Mouse (Mus musculus): ENCODE measurements at regions not wholly inside any gene's neighbourhood (a gene's known extent, or its start where the extent isn't known, plus 50 kb on each side); places are given as distances from the start of the nearest gene placed in this dataset.

GRCm38 (mm10) chr12:112322196-112322595 lies 167.1 kb upstream of the A530016L24Rik start:
- Histone ChIP-seq H3K27ac (ENCODE audit: low read depth, low read length) (no peak overlapping the region), H3K9me3 (ENCODE audit: control insufficient read depth, low read length) (no peaks in the 10 kb centered on the region), H3K4me2 (no peak overlapping the region), H3K9ac (ENCODE audit: low read length) (no peak overlapping the region), H3K36me3 (ENCODE audit: control insufficient read depth, insufficient read depth, low read length) (no peaks in the 10 kb centered on the region), H3K27me3 (ENCODE audit: control insufficient read depth, insufficient read depth, low read length) (no peaks in the 10 kb centered on the region), H3K4me3 (ENCODE audit: low read depth, low read length) (no peak overlapping the region), H3K4me1 (ENCODE audit: control insufficient read depth, insufficient read depth, low read length) (no peaks in the 10 kb centered on the region)
- DNase-seq (ENCODE audit: low spot score, missing footprints): no peak
- WGBS: 80% methylated on average over 2 of the region's 2 CpGs
- no peak for ATAC-seq (ENCODE audit: low FRiP score)

DNA sequence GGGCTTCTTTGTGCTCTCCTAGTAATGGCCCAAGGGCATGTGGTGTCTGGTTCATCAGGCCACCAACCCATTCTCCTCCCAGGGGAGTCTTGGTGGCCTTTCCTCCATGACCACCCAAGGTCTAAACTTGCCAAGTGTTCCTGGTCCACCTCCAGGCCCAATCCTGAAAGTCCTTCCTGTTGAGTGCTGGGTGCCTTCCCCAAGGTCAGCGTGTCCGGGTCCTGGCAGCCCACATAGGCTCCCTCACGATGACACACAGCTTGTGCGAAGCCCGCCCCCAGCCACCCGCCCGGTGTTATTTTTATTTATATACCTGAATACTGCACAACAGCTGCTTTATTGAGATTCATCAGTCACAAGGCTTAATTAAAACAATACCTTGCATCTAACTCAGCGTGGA lies 161.8 kb upstream of the A530016L24Rik start:
- Histone ChIP-seq H3K27ac (ENCODE audit: low read depth, low read length) (no peak overlapping the region), H3K4me1 (ENCODE audit: control insufficient read depth, insufficient read depth, low read length) (peaks cover 32% of the 10 kb centered on the region), H3K27me3 (ENCODE audit: control insufficient read depth, insufficient read depth, low read length) (peaks cover 7% of the 10 kb centered on the region; the same call in 1 of the 2 replicates), H3K4me2 (no peak overlapping the region), H3K36me3 (ENCODE audit: control insufficient read depth, insufficient read depth, low read length) (no peaks in the 10 kb centered on the region), H3K4me3 (ENCODE audit: low read depth, low read length) (no peak overlapping the region), H3K9ac (ENCODE audit: low read length) (no peak overlapping the region), H3K9me3 (ENCODE audit: control insufficient read depth, low read length) (no peaks in the 10 kb centered on the region)
- no peak for ATAC-seq (ENCODE audit: low FRiP score)
- no peak for DNase-seq (ENCODE audit: low spot score, missing footprints)
- 88% methylated on average over 8 of the region's 8 CpGs for WGBS

GRCm38 (mm10) chr12:112328809-112329575 lies 160.3 kb upstream of the A530016L24Rik start:
- no peak overlapping the region for H3K4me3 ChIP-seq (ENCODE audit: low read depth, low read length)
- DNase-seq (ENCODE audit: low spot score, missing footprints) (peak; percentile 91), ATAC-seq (ENCODE audit: low FRiP score) (peak; percentile 22)
- no peaks in the 10 kb centered on the region for H3K36me3 ChIP-seq (ENCODE audit: control insufficient read depth, insufficient read depth, low read length)
- H3K4me1 ChIP-seq (ENCODE audit: control insufficient read depth, insufficient read depth, low read length): peaks cover 47% of the 10 kb centered on the region
- H3K9ac ChIP-seq (ENCODE audit: low read length): peak overlapping the region; percentile 18
- H3K4me2 ChIP-seq: peak overlapping the region; percentile 34
- 27% methylated on average over 8 of the region's 8 CpGs for WGBS
- peaks cover 7% of the 10 kb centered on the region; the same call in 1 of the 2 replicates for H3K27me3 ChIP-seq (ENCODE audit: control insufficient read depth, insufficient read depth, low read length)
- no peaks in the 10 kb centered on the region for H3K9me3 ChIP-seq (ENCODE audit: control insufficient read depth, low read length)
- H3K27ac ChIP-seq (ENCODE audit: low read depth, low read length): peak overlapping the region; percentile 75

DNA sequence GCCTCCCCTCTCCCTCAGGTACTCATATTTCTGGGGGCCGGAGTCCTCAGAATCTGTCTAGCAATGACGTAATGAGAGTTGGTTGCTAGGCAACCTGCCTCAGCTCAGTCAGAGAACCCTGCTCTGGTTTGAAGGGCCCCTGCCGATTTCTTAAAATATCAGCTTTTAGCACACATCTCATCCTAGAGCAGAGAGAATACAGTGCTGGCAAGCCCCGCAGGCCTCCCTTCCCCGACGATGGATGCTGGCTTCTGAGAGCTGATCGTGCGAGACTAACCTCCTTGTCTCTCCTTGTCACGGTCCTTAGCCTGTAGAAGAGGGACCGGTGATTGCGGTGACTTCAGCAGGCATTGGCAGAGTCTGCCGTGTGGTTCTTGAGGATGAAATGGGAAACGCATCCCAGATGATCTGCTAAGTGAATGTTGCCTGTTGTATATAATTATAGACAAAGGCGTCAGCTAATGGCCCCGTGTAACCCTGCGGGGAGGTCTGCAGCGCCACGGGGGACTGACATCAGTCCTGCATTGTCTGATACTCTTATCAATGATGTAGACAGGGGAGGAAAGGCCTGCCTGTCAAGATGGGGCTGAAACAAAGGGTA lies 159.4 kb upstream of the A530016L24Rik start:
- H3K9me3 ChIP-seq (ENCODE audit: control insufficient read depth, low read length): no peaks in the 10 kb centered on the region
- peaks cover 7% of the 10 kb centered on the region; the same call in 1 of the 2 replicates for H3K27me3 ChIP-seq (ENCODE audit: control insufficient read depth, insufficient read depth, low read length)
- H3K27ac ChIP-seq (ENCODE audit: low read depth, low read length): peak overlapping the region; percentile 75
- H3K36me3 ChIP-seq (ENCODE audit: control insufficient read depth, insufficient read depth, low read length): no peaks in the 10 kb centered on the region
- H3K4me2 ChIP-seq: peak overlapping the region; percentile 34
- ATAC-seq (ENCODE audit: low FRiP score) (peak; percentile 20), DNase-seq (ENCODE audit: low spot score, missing footprints) (peak; percentile 96)
- 16% methylated on average over 18 of the region's 18 CpGs for WGBS
- H3K4me1 ChIP-seq (ENCODE audit: control insufficient read depth, insufficient read depth, low read length): peaks cover 55% of the 10 kb centered on the region
- H3K9ac ChIP-seq (ENCODE audit: low read length): peak overlapping the region; percentile 54
- H3K4me3 ChIP-seq (ENCODE audit: low read depth, low read length): peak overlapping the region; percentile 8; the same call in 1 of the 2 replicates

DNA sequence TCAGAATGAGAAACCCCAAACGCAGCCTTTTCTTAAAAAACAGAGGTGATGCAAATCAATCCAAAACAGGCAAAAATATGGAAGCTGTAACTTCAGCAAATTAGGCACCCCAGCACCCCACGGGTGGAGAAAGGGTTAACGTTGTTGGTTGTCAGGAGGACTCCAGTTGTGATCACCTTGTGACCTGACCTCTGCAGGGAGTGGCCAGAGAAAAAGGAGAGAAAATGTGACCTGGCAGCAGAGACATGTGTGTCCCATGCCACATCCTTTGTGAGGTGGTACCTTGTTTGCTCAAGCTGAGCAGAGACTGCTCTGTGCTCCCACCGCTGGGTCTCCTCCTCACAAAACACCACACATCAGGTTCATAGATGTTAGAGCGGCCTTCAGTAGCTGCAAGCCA lies 158.7 kb upstream of the A530016L24Rik start:
- no peaks in the 10 kb centered on the region for H3K36me3 ChIP-seq (ENCODE audit: control insufficient read depth, insufficient read depth, low read length)
- H3K27ac ChIP-seq (ENCODE audit: low read depth, low read length): peak overlapping the region; percentile 2; the same call in 1 of the 2 replicates
- no peaks in the 10 kb centered on the region for H3K9me3 ChIP-seq (ENCODE audit: control insufficient read depth, low read length)
- DNase-seq (ENCODE audit: low spot score, missing footprints) (peak; percentile 91), ATAC-seq (ENCODE audit: low FRiP score) (no peak)
- peaks cover 7% of the 10 kb centered on the region; the same call in 1 of the 2 replicates for H3K27me3 ChIP-seq (ENCODE audit: control insufficient read depth, insufficient read depth, low read length)
- peaks cover 63% of the 10 kb centered on the region for H3K4me1 ChIP-seq (ENCODE audit: control insufficient read depth, insufficient read depth, low read length)
- no peak overlapping the region for H3K4me3 ChIP-seq (ENCODE audit: low read depth, low read length)
- 53% methylated on average over 5 of the region's 5 CpGs for WGBS
- H3K9ac ChIP-seq (ENCODE audit: low read length): no peak overlapping the region
- H3K4me2 ChIP-seq: no peak overlapping the region

DNA sequence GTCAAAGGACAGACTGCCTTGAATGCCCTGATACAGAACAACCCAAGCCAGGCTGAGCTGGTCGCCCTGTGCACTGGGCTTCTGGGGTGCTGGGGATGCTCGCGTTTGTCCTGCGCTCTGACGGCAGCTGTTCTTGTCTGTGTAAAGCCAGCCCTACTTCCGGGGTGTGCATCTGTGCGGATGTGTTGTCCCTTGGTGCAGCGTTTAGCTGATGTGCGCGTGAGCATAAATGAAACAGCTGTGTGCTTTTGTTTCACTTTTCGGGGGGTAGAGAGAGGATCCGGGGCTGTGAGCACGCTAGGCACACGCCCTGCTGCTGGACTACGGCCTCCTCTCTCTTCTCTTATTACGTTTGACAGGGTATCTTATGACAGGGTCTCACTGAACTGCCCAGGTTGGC lies 158.2 kb upstream of the A530016L24Rik start:
- 75% methylated on average over 16 of the region's 16 CpGs for WGBS
- peaks cover 7% of the 10 kb centered on the region; the same call in 1 of the 2 replicates for H3K27me3 ChIP-seq (ENCODE audit: control insufficient read depth, insufficient read depth, low read length)
- H3K36me3 ChIP-seq (ENCODE audit: control insufficient read depth, insufficient read depth, low read length): no peaks in the 10 kb centered on the region
- no peak overlapping the region for H3K9ac ChIP-seq (ENCODE audit: low read length)
- H3K27ac ChIP-seq (ENCODE audit: low read depth, low read length): peak overlapping the region; percentile 2; the same call in 1 of the 2 replicates
- no peak overlapping the region for H3K4me3 ChIP-seq (ENCODE audit: low read depth, low read length)
- H3K4me1 ChIP-seq (ENCODE audit: control insufficient read depth, insufficient read depth, low read length): peaks cover 66% of the 10 kb centered on the region
- H3K9me3 ChIP-seq (ENCODE audit: control insufficient read depth, low read length): no peaks in the 10 kb centered on the region
- DNase-seq (ENCODE audit: low spot score, missing footprints): no peak
- H3K4me2 ChIP-seq: no peak overlapping the region
- ATAC-seq (ENCODE audit: low FRiP score): no peak

DNA sequence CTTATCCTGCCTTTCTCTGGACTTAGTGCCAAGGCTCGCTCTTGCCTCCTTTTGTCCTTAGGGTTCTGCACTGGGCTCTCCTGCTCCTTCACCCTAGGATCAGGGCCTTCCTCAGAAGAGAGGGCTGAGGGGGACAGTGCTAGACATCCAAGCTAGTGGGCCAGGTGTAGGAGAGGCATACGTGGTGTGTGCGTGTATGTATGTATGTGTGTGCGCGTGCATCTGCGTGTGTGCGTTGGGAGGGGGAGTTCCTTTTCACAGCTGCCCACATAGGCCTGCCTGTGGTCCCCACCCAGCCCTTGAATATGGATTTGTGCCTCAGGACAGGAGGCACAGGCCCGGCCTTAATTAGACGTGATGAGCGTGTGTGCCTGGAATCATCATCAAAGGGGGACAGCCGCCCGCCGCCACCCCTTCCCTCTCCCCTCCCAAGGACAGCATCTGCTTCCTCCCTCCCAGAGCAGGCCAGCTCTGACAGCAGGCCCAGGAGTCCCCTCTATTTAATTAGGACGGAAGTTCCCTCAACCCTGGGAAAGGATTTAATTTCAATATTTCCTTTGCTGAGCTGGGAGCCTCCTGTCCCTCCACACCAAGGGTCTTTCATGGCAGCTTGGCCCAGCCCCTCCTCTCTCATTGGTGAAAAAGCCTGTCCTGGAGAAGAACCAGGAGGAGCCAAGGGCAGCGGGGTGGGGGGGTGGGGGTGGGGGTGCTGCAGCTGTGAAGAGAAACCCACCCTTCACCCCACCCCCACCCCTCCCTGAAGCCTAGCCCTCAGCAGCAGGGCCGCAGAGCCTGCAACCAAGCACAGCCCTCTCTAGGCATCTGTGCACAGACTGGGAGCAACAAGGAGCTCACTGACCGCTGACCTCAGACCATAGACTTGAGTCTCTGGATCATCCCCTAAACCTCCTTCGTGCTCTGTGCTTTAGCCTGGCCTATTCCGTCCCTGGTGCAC lies 155.8 kb upstream of the A530016L24Rik start:
- H3K4me3 ChIP-seq (ENCODE audit: low read depth, low read length): no peak overlapping the region
- DNase-seq (ENCODE audit: low spot score, missing footprints) (peak; percentile 93), ATAC-seq (ENCODE audit: low FRiP score) (peak; percentile 72)
- 33% methylated on average over 19 of the region's 19 CpGs for WGBS
- H3K36me3 ChIP-seq (ENCODE audit: control insufficient read depth, insufficient read depth, low read length): no peaks in the 10 kb centered on the region
- H3K27me3 ChIP-seq (ENCODE audit: control insufficient read depth, insufficient read depth, low read length): peaks cover 2% of the 10 kb centered on the region; the same call in 1 of the 2 replicates
- H3K9ac ChIP-seq (ENCODE audit: low read length): peak overlapping the region; percentile 33; the same call in 1 of the 2 replicates
- peak overlapping the region; percentile 94 for H3K27ac ChIP-seq (ENCODE audit: low read depth, low read length)
- no peak overlapping the region for H3K4me2 ChIP-seq
- peaks cover 75% of the 10 kb centered on the region for H3K4me1 ChIP-seq (ENCODE audit: control insufficient read depth, insufficient read depth, low read length)
- H3K9me3 ChIP-seq (ENCODE audit: control insufficient read depth, low read length): no peaks in the 10 kb centered on the region

- Histone ChIP-seq H3K27me3 (ENCODE audit: control insufficient read depth, insufficient read depth, low read length) (peaks cover 2% of the 10 kb centered on the region; the same call in 1 of the 2 replicates), H3K9ac (ENCODE audit: low read length) (peak overlapping the region; percentile 33; the same call in 1 of the 2 replicates), H3K9me3 (ENCODE audit: control insufficient read depth, low read length) (no peaks in the 10 kb centered on the region), H3K4me3 (ENCODE audit: low read depth, low read length) (no peak overlapping the region), H3K4me2 (0 out of 2 replicates have a peak overlapping the region, but pooled peaks have one; percentile 7), H3K36me3 (ENCODE audit: control insufficient read depth, insufficient read depth, low read length) (no peaks in the 10 kb centered on the region), H3K4me1 (ENCODE audit: control insufficient read depth, insufficient read depth, low read length) (peaks cover 67% of the 10 kb centered on the region), H3K27ac (ENCODE audit: low read depth, low read length) (peak overlapping the region; percentile 94)
- DNase-seq (ENCODE audit: low spot score, missing footprints) (peak; percentile 90), ATAC-seq (ENCODE audit: low FRiP score) (no peak)
- 48% methylated on average over 20 of the region's 20 CpGs for WGBS
Observed at GRCm38 (mm10) chr12:112334106-112334855, 155.0 kb upstream of the A530016L24Rik start.
